Mouse (Mus musculus) frontal cortex, postnatal 25 days (tissue): ENCODE measurements around the gene Dot1l.

ENCODE experiments used
- DNase-seq, 2 experiments: peaks; one replicate each; pipeline ENCODE4 v3.0.0; 2022; ENCODE audit warnings: low spot score in 2 of 2

Dot1l gene

DNA sequence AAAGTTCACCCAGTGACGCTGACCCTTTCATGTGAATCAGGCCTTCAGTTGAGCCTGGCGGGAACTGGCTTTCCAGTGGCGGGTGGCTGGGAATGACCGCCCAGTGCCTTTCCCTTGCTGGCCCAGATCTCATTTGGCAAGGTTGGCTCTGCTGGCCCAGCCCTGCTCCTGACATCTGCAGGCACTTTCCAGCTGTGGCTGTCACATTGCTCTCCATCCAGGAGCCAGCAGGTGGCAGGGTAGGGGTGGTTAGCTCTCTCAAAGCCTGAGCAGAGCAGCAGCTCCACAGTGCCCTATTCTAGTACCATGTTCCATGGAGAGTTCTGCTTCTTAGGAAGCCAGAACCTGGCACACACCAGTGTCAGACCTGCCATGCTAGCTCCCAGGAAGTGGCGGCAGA, 2.7 kb downstream of the Dot1l start:
- DNase-seq = peak; percentile 27 to 50

GRCm38 (mm10) chr10:80758651-80759050, 3.6 kb downstream of the Dot1l start:
- DNase-seq = no peak

DNA sequence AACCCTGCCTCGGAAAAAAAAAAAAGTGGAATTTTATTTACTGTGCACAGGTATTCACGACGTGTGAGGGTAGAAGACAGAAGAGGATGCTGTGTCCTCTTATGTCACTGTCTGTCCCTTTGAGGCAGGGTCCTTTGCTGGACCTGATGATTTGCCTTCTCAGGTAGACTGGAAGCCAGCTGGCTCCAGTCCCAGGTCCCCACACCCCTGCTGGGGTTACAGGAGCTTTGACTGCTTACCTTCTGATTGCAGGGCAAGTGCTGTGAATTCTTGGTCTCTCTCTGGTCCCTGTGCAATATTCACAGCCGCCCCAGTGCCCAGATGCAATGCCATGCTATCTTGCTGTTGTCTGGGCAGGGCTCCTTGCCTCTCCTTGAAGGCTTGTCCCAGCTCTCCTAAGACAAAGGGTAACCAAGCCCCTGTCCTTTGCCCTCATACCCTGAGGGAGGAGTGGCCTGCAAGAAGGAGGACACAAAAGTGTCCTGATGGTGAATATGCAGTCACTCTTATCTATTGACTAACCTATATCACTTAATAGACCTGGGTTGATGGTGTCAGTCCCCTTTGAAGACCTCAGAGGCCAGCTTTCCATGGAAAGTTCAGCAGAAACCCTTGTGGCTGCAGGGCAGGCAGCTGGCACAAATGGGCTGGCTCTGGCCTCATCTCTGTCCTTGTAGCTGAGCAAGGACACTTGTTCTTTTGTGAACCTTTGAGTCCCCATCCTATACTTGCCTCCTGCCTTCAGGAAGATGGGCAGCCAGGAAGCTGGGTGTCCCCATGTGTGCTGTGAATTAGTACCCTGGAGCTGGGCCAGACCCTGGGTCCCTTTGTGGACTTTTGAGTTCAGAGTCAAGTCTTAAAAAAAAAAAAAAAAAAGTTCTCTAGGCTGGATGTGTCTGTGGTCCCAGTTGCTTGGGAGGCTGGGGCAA, 5.9 kb downstream of the Dot1l start:
- no peak for DNase-seq

DNA sequence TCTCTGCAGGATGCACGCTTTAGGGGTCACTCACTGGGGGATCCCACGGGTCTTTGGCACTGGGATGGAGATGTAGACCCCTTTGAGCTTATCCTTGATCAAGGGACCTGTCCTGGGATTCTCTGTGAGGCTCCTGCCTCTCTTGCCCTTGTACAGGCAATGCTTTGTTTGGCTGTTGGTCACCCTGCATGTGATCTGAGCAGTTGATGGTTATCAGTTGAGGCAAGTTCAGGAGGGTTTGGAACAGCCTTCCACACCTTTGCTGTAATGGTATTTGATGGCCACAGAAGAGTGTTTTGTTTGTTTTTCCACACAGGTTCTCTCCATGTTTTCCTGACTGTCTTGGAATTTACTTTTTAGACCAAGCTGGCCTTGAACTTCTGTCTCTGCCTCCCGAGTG, 6.8 kb downstream of the Dot1l start:
- no peak for DNase-seq

DNA sequence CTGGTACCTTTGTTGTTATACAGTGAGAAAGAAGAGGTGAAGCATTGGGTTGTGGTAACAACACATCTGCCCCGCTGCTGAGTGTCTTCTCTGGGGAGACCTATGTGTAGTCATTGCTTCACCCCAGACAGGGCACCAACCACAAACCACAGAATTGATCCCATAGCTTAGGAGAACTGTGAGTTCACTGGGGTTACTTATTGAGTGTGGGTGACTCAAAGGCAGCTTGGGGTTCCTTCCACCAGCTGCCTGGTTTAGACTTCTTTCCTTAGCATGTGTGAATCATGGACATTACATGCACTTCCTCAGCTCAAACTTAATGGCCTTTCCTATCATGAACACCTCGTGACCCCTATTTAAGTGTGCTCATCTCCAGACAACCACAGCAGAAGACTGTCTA, 8.5 kb downstream of the Dot1l start:
- DNase-seq = no peak

GRCm38 (mm10) chr10:80765746-80766145, 10.7 kb downstream of the Dot1l start:
- no peak for DNase-seq

GRCm38 (mm10) chr10:80766161-80766815, 11.3 kb downstream of the Dot1l start:
- DNase-seq = no peak

GRCm38 (mm10) chr10:80768365-80768764, 13.4 kb downstream of the Dot1l start:
- no peak for DNase-seq

GRCm38 (mm10) chr10:80773816-80774215, 18.8 kb downstream of the Dot1l start:
- no peak for DNase-seq

DNA sequence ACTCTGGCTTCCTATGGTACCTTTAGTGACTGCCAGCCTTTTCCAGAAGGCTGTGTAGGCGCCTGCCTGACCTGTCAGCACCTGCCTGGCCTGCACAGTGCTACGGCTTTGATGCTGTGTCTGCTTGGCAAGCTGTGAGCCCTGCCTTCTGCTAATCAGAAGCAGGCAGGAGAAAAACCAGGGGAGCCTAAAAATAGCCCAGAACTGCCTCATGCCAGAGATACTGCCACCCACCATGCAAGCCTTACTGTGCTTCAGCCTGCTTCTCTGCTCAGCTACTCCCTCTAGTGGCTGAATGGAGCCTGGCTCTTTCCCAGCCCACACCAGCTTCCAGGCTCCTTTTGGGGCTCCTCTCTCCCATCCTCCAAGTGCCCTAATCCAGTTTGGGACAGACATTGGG, 19.5 kb downstream of the Dot1l start:
- peak; percentile 76 to 85 for DNase-seq

DNA sequence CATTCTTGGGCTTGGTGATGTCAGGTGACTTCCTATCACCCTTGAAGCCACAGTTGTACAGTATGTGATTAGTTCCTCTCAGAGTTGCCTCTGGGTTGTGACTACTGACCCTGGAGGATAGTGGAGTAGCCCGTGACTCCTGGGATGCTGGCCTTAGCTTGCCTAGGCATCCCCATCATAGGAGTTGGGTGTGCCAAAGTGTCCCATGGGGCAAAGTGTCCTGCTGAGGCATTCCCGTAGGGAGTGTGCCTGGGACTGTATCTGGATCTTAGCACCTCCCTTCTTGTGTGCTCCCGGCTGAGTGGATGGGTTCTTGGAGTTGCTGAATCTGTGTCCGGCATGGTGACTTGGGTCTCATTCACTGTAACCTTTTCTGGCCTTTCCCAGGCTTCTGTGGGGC, 20.0 kb downstream of the Dot1l start:
- DNase-seq = no peak

DNA sequence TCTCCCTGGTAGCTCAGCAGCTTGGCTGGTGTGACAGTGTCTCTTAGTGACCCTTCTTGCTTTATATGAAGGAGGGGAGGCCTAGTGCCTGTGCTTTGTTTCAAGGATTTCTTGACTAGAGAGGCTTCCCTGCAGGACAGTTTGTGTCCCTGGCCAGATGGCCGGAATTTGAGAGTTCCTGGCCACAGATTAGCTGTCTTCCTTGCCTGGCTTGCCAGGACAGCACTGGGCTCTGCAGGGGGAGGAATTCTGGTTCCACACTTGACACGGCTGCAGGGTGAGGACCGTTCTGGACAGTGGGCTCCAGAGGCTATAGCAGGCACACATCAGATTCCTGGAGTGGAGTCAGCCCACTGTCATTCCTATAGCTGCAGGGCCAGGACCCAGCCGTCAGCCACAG, 20.7 kb downstream of the Dot1l start:
- no peak for DNase-seq

DNA sequence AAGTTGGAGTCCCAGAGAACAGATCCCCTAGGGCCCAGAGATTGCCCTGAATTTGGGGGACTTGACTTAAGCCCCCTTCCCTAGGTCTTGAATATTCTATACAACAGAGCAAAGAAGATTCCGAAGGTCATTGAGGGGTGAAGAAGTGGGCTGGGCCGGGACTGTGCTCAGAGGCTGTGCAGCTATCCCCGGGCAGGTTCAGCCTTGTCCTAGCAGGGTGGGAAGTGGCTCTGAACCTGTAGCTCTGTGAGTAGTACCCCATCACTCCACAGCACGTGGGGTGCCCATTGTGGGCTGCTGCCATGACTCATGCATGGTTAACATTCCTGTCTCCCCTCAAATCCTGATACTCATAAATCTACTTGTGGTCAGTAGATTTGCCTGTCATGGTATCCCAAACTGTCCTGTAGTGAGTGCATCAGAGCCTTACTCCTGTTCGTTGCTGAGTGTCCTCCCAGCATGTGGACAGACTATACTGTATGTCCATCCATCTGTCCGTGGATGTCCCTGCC, 21.4 kb downstream of the Dot1l start:
- DNase-seq = no peak

DNA sequence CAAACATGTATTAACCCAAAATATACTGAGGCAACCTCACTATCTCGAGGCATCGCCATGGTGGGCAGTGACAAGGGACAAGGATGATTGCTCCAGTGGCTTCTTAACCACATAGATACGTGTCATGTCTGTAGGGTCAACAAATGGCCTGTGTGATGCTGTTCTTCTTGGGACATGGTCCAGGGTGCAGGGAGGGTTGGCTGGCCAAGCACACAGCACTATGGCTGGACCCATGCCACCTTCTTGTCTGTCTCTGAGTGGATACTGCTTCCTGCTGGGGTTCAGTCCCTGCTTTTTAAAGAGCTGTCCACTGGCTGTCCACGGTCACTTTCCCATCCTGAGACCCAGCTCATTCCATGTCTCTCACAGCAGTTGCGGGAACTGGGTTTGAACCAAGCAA, 22.1 kb downstream of the Dot1l start:
- DNase-seq = no peak

- no peak for DNase-seq
Observed at GRCm38 (mm10) chr10:80779565-80779964, 24.6 kb downstream of the Dot1l start.

DNA sequence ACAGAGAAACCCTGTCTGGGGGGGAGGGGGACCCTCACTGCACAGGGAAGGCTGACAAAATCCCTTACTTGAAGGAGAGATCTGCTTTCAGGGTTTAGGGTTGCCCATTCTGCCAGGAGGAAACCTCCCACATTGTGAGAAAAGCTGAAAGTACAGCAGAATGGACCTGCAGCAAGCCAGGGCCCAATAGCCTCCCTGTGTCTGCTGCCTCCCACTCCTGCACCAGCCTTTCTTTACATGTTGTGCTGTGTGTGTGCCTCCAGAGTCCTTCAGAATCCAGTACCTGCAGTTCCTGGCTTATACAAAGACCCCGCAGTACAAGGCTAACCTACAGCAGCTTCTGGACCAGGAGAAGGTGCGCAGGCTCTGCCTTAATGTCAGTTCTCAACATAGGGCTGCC, 29.3 kb downstream of the Dot1l start:
- DNase-seq = no peak

DNA sequence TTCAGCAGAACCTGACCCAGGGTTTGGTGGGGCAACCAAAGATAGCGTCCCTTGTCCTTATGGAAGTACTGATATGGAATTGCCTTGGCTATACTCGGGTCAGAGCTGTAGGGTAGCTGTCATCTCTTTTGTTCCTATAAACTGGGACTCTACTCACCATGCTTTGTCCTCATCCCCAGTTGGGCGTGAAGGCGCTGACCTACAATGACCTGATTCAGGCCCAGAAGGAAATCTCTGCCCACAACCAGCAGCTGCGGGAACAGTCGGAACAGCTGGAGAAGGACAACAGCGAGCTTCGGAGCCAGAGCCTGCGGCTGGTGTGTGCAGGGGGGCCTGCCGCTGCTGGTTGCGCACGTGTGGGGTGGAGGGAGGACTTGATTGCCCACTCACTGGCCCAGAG, 29.9 kb downstream of the Dot1l start:
- DNase-seq = no peak

- DNase-seq = no peak
Observed at GRCm38 (mm10) chr10:80785963-80786362, 31.0 kb downstream of the Dot1l start.

GRCm38 (mm10) chr10:80787517-80787916, 32.5 kb downstream of the Dot1l start:
- DNase-seq = no peak

DNA sequence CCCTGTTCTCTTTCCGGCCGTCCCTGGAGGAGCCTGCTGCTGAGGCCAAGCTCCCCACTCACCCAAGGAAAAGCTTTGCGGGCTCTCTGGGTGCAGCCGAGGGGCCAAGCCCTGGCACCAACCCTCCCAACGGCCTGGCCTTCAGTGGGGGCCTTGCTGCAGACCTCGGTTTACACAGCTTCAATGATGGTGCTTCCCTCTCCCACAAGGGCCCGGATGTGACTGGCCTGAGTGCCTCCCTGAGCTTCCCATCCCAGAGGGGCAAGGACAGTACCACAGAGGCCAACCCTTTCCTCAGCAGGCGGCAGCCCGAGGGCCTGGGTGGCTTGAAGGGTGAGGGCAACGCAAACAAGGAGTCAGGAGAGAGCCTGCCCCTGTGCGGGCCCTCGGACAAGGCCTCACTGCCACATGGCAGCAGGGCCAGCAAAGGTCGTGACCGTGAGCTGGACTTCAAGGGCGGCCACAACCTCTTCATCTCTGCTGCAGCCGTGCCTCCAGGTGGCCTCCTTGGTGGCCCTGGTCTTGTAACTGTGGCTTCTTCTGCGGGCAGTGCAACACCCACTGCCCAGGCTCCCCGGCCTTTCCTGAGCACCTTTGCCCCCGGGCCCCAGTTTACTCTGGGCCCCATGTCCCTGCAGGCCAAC, 35.9 kb downstream of the Dot1l start:
- DNase-seq = no peak

DNA sequence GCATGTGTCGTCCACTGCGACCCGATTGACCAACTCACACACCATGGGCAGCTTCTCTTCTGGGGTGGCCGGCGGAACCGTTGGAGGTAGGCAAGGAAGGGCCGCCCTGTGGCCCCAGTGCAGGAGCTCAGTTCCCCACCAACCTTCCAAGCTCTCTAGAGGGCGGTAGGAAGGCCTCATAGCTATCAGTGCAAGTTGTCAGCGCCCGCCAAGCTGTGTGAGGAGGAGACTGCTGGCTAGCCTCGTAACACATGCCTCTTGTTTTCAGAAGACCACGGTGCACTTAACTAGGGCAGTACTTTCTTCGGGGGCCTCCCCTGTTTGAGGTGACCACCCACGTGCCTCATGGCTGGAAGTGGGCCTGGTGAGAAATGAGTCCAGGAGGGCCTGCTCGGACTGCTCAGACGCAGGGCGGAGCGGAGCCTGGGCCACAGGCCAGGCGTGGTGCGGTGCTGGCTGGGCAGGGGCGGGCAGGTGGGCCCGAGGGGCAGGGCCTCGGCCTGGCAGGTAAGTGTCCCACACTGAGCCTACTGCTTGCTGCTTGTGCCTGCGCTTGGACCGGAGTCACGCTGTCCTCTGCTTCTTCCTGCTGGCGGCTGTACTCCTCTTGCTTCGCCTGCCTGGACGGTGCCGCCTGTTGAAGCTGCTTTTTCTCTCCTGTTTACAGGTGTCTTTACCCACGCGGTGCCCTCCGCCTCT, 36.6 kb downstream of the Dot1l start:
- DNase-seq = no peak
